Mouse (Mus musculus): ENCODE measurements at regions not wholly inside any gene's neighbourhood (a gene's known extent, or its start where the extent isn't known, plus 50 kb on each side); places are given as distances from the start of the nearest gene placed in this dataset.

- Histone ChIP-seq H3K27ac (ENCODE audit: low read length) (no peak overlapping the region), H3K9ac (ENCODE audit: low read depth, low read length) (no peak overlapping the region), H3K4me1 (ENCODE audit: control insufficient read depth, insufficient read depth, low read length) (peaks cover 20% of the 10 kb centered on the region), H3K4me3 (ENCODE audit: low read length) (no peak overlapping the region), H3K4me2 (ENCODE audit: low read depth, low read length) (no peak overlapping the region), H3K9me3 (ENCODE audit: control insufficient read depth, low read length) (no peaks in the 10 kb centered on the region), H3K36me3 (ENCODE audit: control insufficient read depth, insufficient read depth, low read length) (no peaks in the 10 kb centered on the region), H3K27me3 (replicated peaks; ENCODE audit: control insufficient read depth, insufficient read depth, low read length) (no peaks in the 10 kb centered on the region)
- no peak for ATAC-seq
- WGBS = 87% methylated on average over 1 of the region's 1 CpGs
These were observed 109.4 kb upstream of the Prickle1 start for GRCm38 (mm10) chr15:93705109-93705508.

- H3K4me1 ChIP-seq (ENCODE audit: control insufficient read depth, insufficient read depth, low read length) = peaks cover 12% of the 10 kb centered on the region
- no peak overlapping the region for H3K4me2 ChIP-seq (ENCODE audit: low read depth, low read length)
- no peak overlapping the region for H3K4me3 ChIP-seq (ENCODE audit: low read length)
- no peak for ATAC-seq
- H3K9ac ChIP-seq (ENCODE audit: low read depth, low read length) = no peak overlapping the region
- 84% methylated on average over 10 of the region's 10 CpGs for WGBS
- H3K36me3 ChIP-seq (ENCODE audit: control insufficient read depth, insufficient read depth, low read length) = no peaks in the 10 kb centered on the region
- H3K27me3 ChIP-seq (replicated peaks; ENCODE audit: control insufficient read depth, insufficient read depth, low read length) = no peaks in the 10 kb centered on the region
- H3K9me3 ChIP-seq (ENCODE audit: control insufficient read depth, low read length) = no peaks in the 10 kb centered on the region
- no peak overlapping the region for H3K27ac ChIP-seq (ENCODE audit: low read length)
These were observed 105.3 kb upstream of the Prickle1 start for GRCm38 (mm10) chr15:93701017-93701416.

GRCm38 (mm10) chr15:93699971-93700370 lies 104.3 kb upstream of the Prickle1 start:
- Histone ChIP-seq H3K27me3 (replicated peaks; ENCODE audit: control insufficient read depth, insufficient read depth, low read length) (no peaks in the 10 kb centered on the region), H3K9me3 (ENCODE audit: control insufficient read depth, low read length) (no peaks in the 10 kb centered on the region), H3K4me3 (ENCODE audit: low read length) (no peak overlapping the region), H3K27ac (ENCODE audit: low read length) (no peak overlapping the region), H3K9ac (ENCODE audit: low read depth, low read length) (no peak overlapping the region), H3K4me2 (ENCODE audit: low read depth, low read length) (no peak overlapping the region), H3K4me1 (ENCODE audit: control insufficient read depth, insufficient read depth, low read length) (peaks cover 12% of the 10 kb centered on the region), H3K36me3 (ENCODE audit: control insufficient read depth, insufficient read depth, low read length) (no peaks in the 10 kb centered on the region)
- ATAC-seq = no peak
- WGBS = 64% methylated on average over 9 of the region's 9 CpGs

- Histone ChIP-seq H3K9ac (ENCODE audit: low read depth, low read length) (no peak overlapping the region), H3K4me3 (ENCODE audit: low read length) (no peak overlapping the region), H3K36me3 (ENCODE audit: control insufficient read depth, insufficient read depth, low read length) (no peaks in the 10 kb centered on the region), H3K9me3 (ENCODE audit: control insufficient read depth, low read length) (no peaks in the 10 kb centered on the region), H3K27me3 (replicated peaks; ENCODE audit: control insufficient read depth, insufficient read depth, low read length) (no peaks in the 10 kb centered on the region), H3K4me2 (ENCODE audit: low read depth, low read length) (no peak overlapping the region), H3K4me1 (ENCODE audit: control insufficient read depth, insufficient read depth, low read length) (peaks cover 12% of the 10 kb centered on the region), H3K27ac (ENCODE audit: low read length) (no peak overlapping the region)
- no peak for ATAC-seq
- WGBS = 41% methylated on average over 10 of the region's 10 CpGs
These were observed 102.6 kb upstream of the Prickle1 start for GRCm38 (mm10) chr15:93698182-93698822.

- Histone ChIP-seq H3K9me3 (ENCODE audit: control insufficient read depth, low read length) (no peaks in the 10 kb centered on the region), H3K4me1 (ENCODE audit: control insufficient read depth, insufficient read depth, low read length) (no peaks in the 10 kb centered on the region), H3K27me3 (replicated peaks; ENCODE audit: control insufficient read depth, insufficient read depth, low read length) (no peaks in the 10 kb centered on the region), H3K9ac (ENCODE audit: low read depth, low read length) (no peak overlapping the region), H3K27ac (ENCODE audit: low read length) (no peak overlapping the region), H3K4me3 (ENCODE audit: low read length) (no peak overlapping the region), H3K36me3 (ENCODE audit: control insufficient read depth, insufficient read depth, low read length) (no peaks in the 10 kb centered on the region), H3K4me2 (ENCODE audit: low read depth, low read length) (no peak overlapping the region)
- no peak for ATAC-seq
- 45% methylated on average over 6 of the region's 6 CpGs for WGBS
These were observed 95.0 kb upstream of the Prickle1 start for GRCm38 (mm10) chr15:93690717-93691116.

- H3K9me3 ChIP-seq (ENCODE audit: control insufficient read depth, low read length) = no peaks in the 10 kb centered on the region
- H3K27ac ChIP-seq (ENCODE audit: low read length) = no peak overlapping the region
- no peak overlapping the region for H3K9ac ChIP-seq (ENCODE audit: low read depth, low read length)
- no peaks in the 10 kb centered on the region for H3K36me3 ChIP-seq (ENCODE audit: control insufficient read depth, insufficient read depth, low read length)
- 76% methylated on average over 10 of the region's 10 CpGs for WGBS
- H3K4me3 ChIP-seq (ENCODE audit: low read length) = no peak overlapping the region
- H3K27me3 ChIP-seq (replicated peaks; ENCODE audit: control insufficient read depth, insufficient read depth, low read length) = no peaks in the 10 kb centered on the region
- no peak for ATAC-seq
- H3K4me2 ChIP-seq (ENCODE audit: low read depth, low read length) = no peak overlapping the region
- no peaks in the 10 kb centered on the region for H3K4me1 ChIP-seq (ENCODE audit: control insufficient read depth, insufficient read depth, low read length)
These were observed 94.3 kb upstream of the Prickle1 start for GRCm38 (mm10) chr15:93690011-93690410.

GRCm38 (mm10) chr15:93686385-93686784 lies 90.7 kb upstream of the Prickle1 start:
- Histone ChIP-seq H3K4me3 (ENCODE audit: low read length) (no peak overlapping the region), H3K4me1 (ENCODE audit: control insufficient read depth, insufficient read depth, low read length) (peaks cover 9% of the 10 kb centered on the region), H3K27me3 (replicated peaks; ENCODE audit: control insufficient read depth, insufficient read depth, low read length) (no peaks in the 10 kb centered on the region), H3K36me3 (ENCODE audit: control insufficient read depth, insufficient read depth, low read length) (no peaks in the 10 kb centered on the region), H3K27ac (ENCODE audit: low read length) (no peak overlapping the region), H3K4me2 (ENCODE audit: low read depth, low read length) (no peak overlapping the region), H3K9ac (ENCODE audit: low read depth, low read length) (no peak overlapping the region), H3K9me3 (ENCODE audit: control insufficient read depth, low read length) (no peaks in the 10 kb centered on the region)
- whole genome bisulfite sequencing = 50% methylated on average over 9 of the region's 9 CpGs
- no peak for ATAC-seq

- H3K4me3 ChIP-seq (ENCODE audit: low read length) = no peak overlapping the region
- WGBS = 49% methylated on average over 4 of the region's 4 CpGs
- no peaks in the 10 kb centered on the region for H3K36me3 ChIP-seq (ENCODE audit: control insufficient read depth, insufficient read depth, low read length)
- no peaks in the 10 kb centered on the region for H3K27me3 ChIP-seq (replicated peaks; ENCODE audit: control insufficient read depth, insufficient read depth, low read length)
- H3K27ac ChIP-seq (ENCODE audit: low read length) = no peak overlapping the region
- H3K4me2 ChIP-seq (ENCODE audit: low read depth, low read length) = no peak overlapping the region
- no peak for ATAC-seq
- H3K9me3 ChIP-seq (ENCODE audit: control insufficient read depth, low read length) = no peaks in the 10 kb centered on the region
- peaks cover 9% of the 10 kb centered on the region for H3K4me1 ChIP-seq (ENCODE audit: control insufficient read depth, insufficient read depth, low read length)
- H3K9ac ChIP-seq (ENCODE audit: low read depth, low read length) = no peak overlapping the region
These were observed 85.9 kb upstream of the Prickle1 start for GRCm38 (mm10) chr15:93681602-93682001.

GRCm38 (mm10) chr15:93675624-93676023 lies 79.9 kb upstream of the Prickle1 start:
- no peak overlapping the region for H3K4me2 ChIP-seq (ENCODE audit: low read depth, low read length)
- no peak for ATAC-seq
- no peak overlapping the region for H3K4me3 ChIP-seq (ENCODE audit: low read length)
- no peaks in the 10 kb centered on the region for H3K9me3 ChIP-seq (ENCODE audit: control insufficient read depth, low read length)
- no peaks in the 10 kb centered on the region for H3K36me3 ChIP-seq (ENCODE audit: control insufficient read depth, insufficient read depth, low read length)
- H3K9ac ChIP-seq (ENCODE audit: low read depth, low read length) = no peak overlapping the region
- 91% methylated on average over 6 of the region's 6 CpGs for WGBS
- no peaks in the 10 kb centered on the region for H3K27me3 ChIP-seq (replicated peaks; ENCODE audit: control insufficient read depth, insufficient read depth, low read length)
- H3K4me1 ChIP-seq (ENCODE audit: control insufficient read depth, insufficient read depth, low read length) = no peaks in the 10 kb centered on the region
- no peak overlapping the region for H3K27ac ChIP-seq (ENCODE audit: low read length)

- ATAC-seq = no peak
- H3K9ac ChIP-seq (ENCODE audit: low read depth, low read length) = no peak overlapping the region
- H3K4me2 ChIP-seq (ENCODE audit: low read depth, low read length) = no peak overlapping the region
- no peak overlapping the region for H3K27ac ChIP-seq (ENCODE audit: low read length)
- no peaks in the 10 kb centered on the region for H3K36me3 ChIP-seq (ENCODE audit: control insufficient read depth, insufficient read depth, low read length)
- H3K4me3 ChIP-seq (ENCODE audit: low read length) = no peak overlapping the region
- no peaks in the 10 kb centered on the region for H3K9me3 ChIP-seq (ENCODE audit: control insufficient read depth, low read length)
- no peaks in the 10 kb centered on the region for H3K27me3 ChIP-seq (replicated peaks; ENCODE audit: control insufficient read depth, insufficient read depth, low read length)
- H3K4me1 ChIP-seq (ENCODE audit: control insufficient read depth, insufficient read depth, low read length) = no peaks in the 10 kb centered on the region
- WGBS = 71% methylated on average over 10 of the region's 10 CpGs
These were observed 78.3 kb upstream of the Prickle1 start for GRCm38 (mm10) chr15:93673976-93674375.
